Mouse (Mus musculus) adrenal gland, adult 2 months (tissue): ENCODE results near the gene Tex14. TPM values are rescaled to one million over a fixed set of nuclear protein-coding genes. Genes with fewer than 3 reads are reported as not detected.
A peak's percentile ranks its signal among the peaks of the same experiment; 100 is the strongest.

ENCODE experiments used
- DNase-seq: peaks from one replicate; pipeline ENCODE4 v3.0.0; 2021
- polyA plus RNA-seq: library from polyadenylated mRNA; depleted of rRNA; stranded (reverse); fragments of >200 nt; gene quantifications from 2 replicates; pipeline ENCODE4 v1.2.3, GENCODE M21; 2012
- total RNA-seq, 2 experiments: library from RNA; stranded (reverse); gene quantifications; 2 replicates each; pipeline ENCODE4 v1.2.3; 2021

Tex14 gene
- total and polyA plus RNA-seq, 3 experiments, result 0.08 to 1.3 (median 0.35) TPM

DNA sequence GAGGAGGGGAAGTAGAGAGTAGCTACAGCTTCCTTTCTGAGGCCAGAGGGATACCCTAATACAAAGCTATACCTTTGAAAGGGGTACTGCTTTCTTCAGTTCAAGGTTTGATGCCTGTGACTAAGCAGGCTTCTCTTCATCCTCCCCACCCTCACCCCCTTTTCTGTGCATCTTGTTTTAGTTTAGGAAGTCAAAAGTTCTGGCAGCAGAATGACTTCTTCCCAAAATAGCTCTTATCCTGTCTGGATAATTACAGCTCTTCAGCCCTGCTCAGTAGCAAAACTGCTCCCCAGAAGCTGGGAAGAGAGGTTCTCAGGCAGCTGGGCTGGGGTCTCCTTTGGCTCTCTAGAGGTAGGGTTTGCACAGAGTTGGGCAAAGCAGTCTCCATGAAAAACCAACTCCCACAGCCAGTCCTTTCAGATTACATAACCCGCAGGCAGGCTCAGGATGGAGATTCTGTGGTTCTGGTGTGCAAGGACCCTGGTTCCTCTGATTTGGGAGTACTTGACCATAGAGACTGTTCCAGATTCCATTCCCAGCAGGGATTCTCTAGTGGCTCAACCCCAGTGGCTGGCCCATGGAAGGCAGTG lies 166.6 kb downstream of the Tex14 start:
- no peak for DNase-seq

GRCm38 (mm10) chr11:87573751-87574150 lies 168.9 kb downstream of the Tex14 start:
- no peak for DNase-seq

DNA sequence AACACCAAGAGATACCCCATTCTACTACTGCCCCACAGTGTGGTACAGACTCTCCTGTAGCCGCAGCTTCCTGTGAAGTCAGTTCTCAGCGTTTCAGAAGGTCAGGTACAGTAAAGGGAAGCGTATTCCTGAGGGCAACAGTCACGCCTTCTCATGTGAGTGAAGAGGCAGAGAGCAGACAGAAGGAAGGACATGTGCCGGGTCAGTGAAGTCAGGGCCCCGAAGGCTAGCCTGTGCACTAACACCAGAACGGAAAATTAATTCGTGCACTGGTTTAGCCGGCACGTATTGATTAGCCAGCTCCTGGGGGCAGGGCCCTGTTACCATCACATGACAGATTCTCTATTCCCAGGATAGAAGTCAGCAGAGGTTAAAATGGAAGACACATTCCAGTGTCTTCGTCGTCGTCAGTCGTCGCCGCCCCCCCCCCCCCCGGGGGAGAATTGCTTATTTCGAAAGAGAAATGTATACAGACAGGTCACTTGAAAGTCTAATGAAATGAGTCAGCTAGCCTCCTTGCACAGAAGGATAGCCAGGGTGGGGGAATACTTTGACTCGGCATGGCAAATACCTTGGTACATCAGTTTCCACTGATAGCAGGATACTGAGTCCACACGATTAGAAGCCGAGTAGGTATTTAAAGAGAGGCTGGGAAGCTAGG lies 169.8 kb downstream of the Tex14 start:
- DNase-seq, result no peak

DNA sequence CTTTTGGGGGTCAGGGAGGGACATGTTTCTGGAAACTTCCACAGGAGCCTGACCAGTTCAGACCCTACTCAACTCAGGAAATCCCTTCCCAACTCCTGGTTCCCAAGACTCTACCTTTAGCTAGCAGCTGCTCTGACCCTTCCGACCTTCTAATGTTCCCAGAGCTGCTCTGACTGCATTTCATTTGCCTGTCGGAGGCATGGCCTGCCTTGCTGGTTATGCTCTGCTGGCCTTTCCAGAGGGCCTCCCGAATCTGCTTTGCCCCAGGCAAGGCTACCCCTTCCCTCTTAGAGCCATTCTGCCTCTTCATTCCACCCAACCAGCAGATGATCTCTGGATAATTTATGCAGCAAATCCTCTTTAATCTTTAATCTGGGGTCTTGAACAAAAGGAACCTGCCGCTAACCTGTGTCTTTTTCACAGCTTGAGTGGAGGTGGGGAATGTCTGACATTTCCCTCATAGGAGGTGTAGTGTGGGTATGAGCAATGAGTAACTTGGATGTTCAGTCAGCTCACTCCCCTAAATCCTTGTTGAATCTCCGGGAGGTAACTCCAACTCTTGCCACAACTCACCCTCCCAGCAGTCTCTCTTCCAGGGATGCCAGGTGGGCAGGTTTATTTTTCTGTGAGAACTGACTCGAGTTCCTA lies 172.9 kb downstream of the Tex14 start:
- no peak for DNase-seq

DNA sequence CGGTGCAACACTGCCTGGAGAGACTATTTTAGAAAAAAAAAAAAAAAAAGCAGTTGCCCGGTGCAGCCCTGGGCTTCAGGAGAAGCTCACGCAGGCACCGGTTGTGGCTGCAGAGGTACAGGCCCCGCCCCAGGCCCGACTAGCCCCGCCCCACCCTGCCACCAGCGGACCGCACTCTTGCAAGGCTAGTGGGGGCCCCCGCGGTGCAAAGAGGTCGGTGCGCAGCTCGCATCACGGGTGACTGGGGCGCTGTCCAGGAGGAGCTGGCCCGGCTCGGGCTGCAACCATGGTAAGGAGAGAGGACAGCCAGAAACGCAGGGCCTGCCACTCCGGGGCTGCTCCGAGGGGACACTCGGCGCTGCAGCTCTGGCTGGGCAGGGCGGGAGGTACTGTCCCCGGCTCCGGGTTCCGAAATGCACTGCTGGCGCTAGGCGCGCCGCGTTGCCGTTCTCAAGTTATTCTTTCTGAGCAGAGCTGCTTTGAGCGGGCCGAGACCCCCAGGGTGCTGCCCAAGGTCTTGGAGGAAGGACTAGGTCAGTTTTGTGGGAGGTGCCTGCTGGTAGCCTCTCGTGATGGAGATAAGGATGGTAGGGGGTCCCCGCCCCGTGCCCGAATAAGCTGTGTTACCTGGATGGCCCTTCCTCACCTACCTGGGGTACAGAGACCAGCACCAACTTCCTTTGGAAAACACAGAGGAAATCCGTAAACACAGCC lies 173.5 kb downstream of the Tex14 start:
- DNase-seq, result peak; percentile 84

- peak; percentile 37 for DNase-seq
Measured at GRCm38 (mm10) chr11:87578963-87579601, 174.2 kb downstream of the Tex14 start.

GRCm38 (mm10) chr11:87579713-87580112 lies 174.8 kb downstream of the Tex14 start:
- DNase-seq, result no peak

- no peak for DNase-seq
Measured at GRCm38 (mm10) chr11:87580543-87581085, 175.7 kb downstream of the Tex14 start.

GRCm38 (mm10) chr11:87581161-87581865 lies 176.4 kb downstream of the Tex14 start:
- no peak for DNase-seq

GRCm38 (mm10) chr11:87581933-87582710 lies 177.3 kb downstream of the Tex14 start:
- peak; percentile 64 for DNase-seq

- no peak for DNase-seq
Measured at GRCm38 (mm10) chr11:87583291-87584034, 178.6 kb downstream of the Tex14 start.

DNA sequence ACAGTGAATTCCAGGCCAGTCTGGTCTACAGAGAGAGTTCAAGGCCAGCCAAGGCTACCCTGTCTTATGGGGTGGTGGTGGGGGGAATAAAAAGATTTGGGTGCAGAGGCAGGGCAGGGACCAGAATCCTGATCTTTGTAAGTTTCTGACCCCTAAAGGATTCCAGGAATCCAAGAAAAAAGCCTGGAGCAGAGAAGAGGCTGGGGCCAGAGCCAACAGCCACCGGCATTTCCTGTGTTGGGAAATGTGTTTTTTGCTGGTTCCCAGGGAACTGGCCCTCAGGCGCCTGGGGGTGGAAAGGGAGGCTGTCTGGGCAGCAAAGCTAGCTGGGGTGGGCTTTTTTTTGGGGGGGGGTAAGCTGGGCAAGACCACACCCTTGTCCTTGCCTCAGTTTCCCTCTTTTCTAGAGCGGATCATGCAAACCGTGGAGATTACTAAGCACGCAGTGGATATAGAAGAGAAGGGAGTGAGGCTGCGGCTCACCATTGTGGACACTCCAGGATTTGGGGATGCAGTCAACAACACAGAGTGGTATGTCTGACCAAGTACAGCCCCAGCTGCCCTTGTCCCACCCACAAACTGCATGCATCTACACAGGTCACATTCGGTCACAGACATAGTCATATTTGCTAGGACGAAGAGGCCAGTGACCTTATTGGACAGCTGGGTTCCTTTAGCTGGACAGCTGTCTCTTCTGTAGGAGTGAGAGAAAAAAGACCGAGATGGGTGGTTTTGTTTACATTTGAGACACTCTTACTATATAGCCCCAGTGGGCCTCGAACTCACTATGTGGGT lies 180.0 kb downstream of the Tex14 start:
- peak; percentile 47 for DNase-seq

DNA sequence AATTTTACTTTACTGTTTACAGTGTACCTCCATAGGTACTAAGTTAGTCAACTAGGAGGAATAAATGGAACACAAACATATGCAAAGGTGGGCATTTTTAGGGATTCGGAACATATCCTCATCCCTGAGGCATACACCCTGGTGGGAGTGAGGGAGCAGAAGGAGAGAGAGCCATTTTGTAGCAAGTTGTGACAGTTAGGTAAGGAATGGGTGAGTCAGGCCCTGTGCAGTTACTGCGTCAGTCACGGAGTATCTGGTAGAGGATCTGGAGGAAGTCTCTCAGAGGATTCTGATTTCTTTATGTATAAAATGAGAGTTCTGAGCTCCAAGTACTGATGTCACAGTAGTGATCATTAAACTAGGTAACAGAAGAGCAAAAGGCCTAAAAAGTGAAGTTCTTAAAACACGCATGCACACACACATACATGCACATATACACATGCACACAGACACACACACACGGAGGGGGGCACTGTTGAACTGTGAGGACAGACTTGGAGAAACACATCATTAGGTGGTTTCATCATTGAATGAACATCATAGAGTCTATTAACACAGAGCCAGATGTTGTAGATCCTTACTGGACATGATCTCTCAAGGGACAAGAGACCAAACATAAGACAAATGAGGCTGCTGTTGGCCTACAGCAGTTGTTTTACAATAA lies 182.5 kb downstream of the Tex14 start:
- no peak for DNase-seq

DNA sequence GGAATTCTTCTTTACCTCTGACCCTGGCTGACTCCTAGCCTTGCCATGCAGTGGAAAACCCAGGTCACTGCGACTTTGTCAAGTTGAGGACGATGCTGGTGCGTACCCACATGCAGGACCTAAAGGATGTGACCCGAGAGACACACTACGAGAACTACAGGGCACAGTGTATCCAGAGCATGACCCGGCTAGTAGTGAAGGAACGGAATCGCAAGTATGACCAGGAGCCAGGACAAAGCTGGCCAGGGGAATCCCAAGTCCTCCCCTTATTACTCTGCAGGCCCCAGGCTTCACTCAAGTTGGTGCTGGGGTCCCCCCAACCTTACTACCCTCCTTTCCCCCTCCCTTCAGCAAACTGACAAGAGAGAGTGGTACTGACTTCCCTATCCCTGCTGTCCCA lies 184.7 kb downstream of the Tex14 start:
- no peak for DNase-seq

DNA sequence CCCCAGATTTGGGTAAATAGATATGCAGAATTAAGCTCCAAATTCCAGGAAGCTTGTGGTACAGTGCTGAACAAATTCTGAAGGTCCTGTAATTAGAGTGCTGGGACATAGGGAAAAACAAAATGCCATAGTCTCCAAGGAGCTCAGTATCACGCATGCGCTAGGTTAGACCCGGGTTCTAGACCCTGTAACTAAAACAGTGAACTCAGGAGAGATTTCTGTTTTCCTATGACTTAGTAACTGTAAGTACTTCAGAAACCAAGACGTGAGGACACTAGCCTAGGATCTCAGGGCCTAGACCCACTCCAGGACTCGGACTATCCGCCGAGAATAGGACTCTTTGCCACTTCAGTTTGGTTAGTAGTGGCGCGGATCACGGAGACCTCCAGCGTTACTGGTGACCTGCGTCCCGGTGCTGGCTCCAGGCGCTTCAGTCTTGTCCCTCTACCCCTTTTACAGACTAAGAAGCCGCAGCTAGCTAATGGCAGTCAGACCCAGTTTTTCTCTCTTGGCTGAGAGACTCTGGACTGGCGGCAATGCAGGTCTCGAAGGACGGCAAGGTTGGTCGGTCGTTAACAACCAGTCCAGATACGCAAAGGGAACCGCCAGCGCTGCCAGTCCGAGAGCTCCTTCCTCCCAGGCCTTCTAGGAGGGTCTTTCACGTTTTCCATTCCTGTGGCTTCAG lies 186.1 kb downstream of the Tex14 start:
- DNase-seq, result peak; percentile 60

GRCm38 (mm10) chr11:87591526-87592353 lies 186.9 kb downstream of the Tex14 start, which contains the start of gene Mtmr4:
Mtmr4 (plus strand) TSS chr11:87592162.
- DNase-seq, result peak; percentile 100

GRCm38 (mm10) chr11:87592354-87592695 lies 187.5 kb downstream of the Tex14 start:
- DNase-seq, result no peak
